Mouse (Mus musculus) hindbrain, embryonic 13.5 days (tissue): ENCODE results near the gene Pknox1. TPM values are rescaled to one million over a fixed set of nuclear protein-coding genes. Genes with fewer than 3 reads are reported as not detected.

Source experiments
- ATAC-seq: fragments of 200-750 bp; cut with Nextera tagmentation; 2 replicates; pipeline ENCODE4 v1.8.0; 2017; ENCODE audit warnings: moderate TSS enrichment; ENCODE audit not compliant: low FRiP score
- H3K27ac ChIP-seq: fragments of 300-500 bp; sonication (generic); 2 replicates; pipeline ENCODE4 v1.5.1; 2015; ENCODE audit warnings: inconsistent platforms, mild to moderate bottlenecking, moderate library complexity
- H3K27me3 ChIP-seq: fragments of 300-500 bp; sonication (generic); 2 replicates; pipeline ENCODE4 v1.6.1; 2015; ENCODE audit warnings: mild to moderate bottlenecking, inconsistent platforms
- H3K36me3 ChIP-seq: fragments of 300-500 bp; sonication (generic); 2 replicates; pipeline ENCODE4 v1.6.1; 2015; ENCODE audit warnings: mild to moderate bottlenecking, inconsistent platforms
- H3K4me1 ChIP-seq: fragments of 300-500 bp; sonication (generic); replicated peaks from 2 replicates; pipeline ENCODE4 v1.6.1; 2015; ENCODE audit warnings: inconsistent platforms
- H3K4me2 ChIP-seq: fragments of 300-500 bp; sonication (generic); 2 replicates; pipeline ENCODE4 v1.6.1; 2015; ENCODE audit warnings: inconsistent platforms, mild to moderate bottlenecking, moderate library complexity
- H3K4me3 ChIP-seq: fragments of 300-500 bp; sonication (generic); 2 replicates; pipeline ENCODE4 v1.5.1; 2015; ENCODE audit warnings: mild to moderate bottlenecking, inconsistent platforms
- H3K9ac ChIP-seq: fragments of 300-500 bp; sonication (generic); 2 replicates; pipeline ENCODE4 v1.6.1; 2015; ENCODE audit warnings: mild to moderate bottlenecking, inconsistent platforms
- H3K9me3 ChIP-seq: fragments of 300-500 bp; sonication (generic); 2 replicates; pipeline ENCODE4 v1.6.1; 2016; ENCODE audit warnings: inconsistent platforms
- WGBS: fragments of 180-500 bp; shearing (Covaris S2); methylation state at CpG from one replicate; pipeline ENCODE4 v1.1.7; 2015; 5-methylcytosine and 5-hydroxymethylcytosine counted together
- polyA plus RNA-seq: library from polyadenylated mRNA; unstranded; fragments of >200 nt; fragmentation: Nextera tagmentation; extraction: Ambion mirVana; gene quantifications from 2 replicates; pipeline ENCODE4 v1.2.1, GENCODE M21; 2015

Pknox1 gene
- polyA plus RNA-seq, 1 experiment from 2014 or later = 42.5 TPM

GRCm38 (mm10) chr17:31609895-31610294 is 45.4 kb downstream of the Pknox1 start:
- WGBS = 95% methylated on average over 3 of the region's 3 CpGs
- no peak overlapping the region for H3K4me3 ChIP-seq

GRCm38 (mm10) chr17:31613086-31613755 is 48.7 kb downstream of the Pknox1 start:
- ATAC-seq = no peak
- WGBS = 86% methylated on average over 4 of the region's 4 CpGs

More at GRCm38 (mm10) chr17:31609895-31610294, 45.4 kb downstream of the Pknox1 start:
- no peak overlapping the region for H3K27ac ChIP-seq
- no peak overlapping the region for H3K4me2 ChIP-seq
- H3K9me3 ChIP-seq = no peaks in the 10 kb centered on the region
- H3K36me3 ChIP-seq = peaks cover 36% of the 10 kb centered on the region
- H3K4me1 ChIP-seq = no peaks in the 10 kb centered on the region
- no peak for ATAC-seq
- H3K9ac ChIP-seq = no peak overlapping the region
- no peaks in the 10 kb centered on the region for H3K27me3 ChIP-seq

GRCm38 (mm10) chr17:31623101-31623500 is 58.6 kb downstream of the Pknox1 start:
- Histone ChIP-seq H3K4me1 (no peaks in the 10 kb centered on the region), H3K27me3 (no peaks in the 10 kb centered on the region), H3K9me3 (peaks cover 5% of the 10 kb centered on the region; the same call in 1 of the 2 replicates), H3K27ac (no peak overlapping the region), H3K36me3 (no peaks in the 10 kb centered on the region), H3K9ac (no peak overlapping the region), H3K4me2 (no peak overlapping the region), H3K4me3 (no peak overlapping the region)
- no peak for ATAC-seq
- WGBS = 95% methylated on average over 4 of the region's 4 CpGs

More at GRCm38 (mm10) chr17:31613086-31613755, 48.7 kb downstream of the Pknox1 start:
- Histone ChIP-seq H3K27me3 (no peaks in the 10 kb centered on the region), H3K9me3 (no peaks in the 10 kb centered on the region), H3K4me3 (no peak overlapping the region), H3K9ac (no peak overlapping the region), H3K4me1 (no peaks in the 10 kb centered on the region), H3K36me3 (peaks cover 11% of the 10 kb centered on the region), H3K4me2 (no peak overlapping the region), H3K27ac (no peak overlapping the region)

- ATAC-seq = no peak
- Histone ChIP-seq H3K4me1 (no peaks in the 10 kb centered on the region), H3K36me3 (no peaks in the 10 kb centered on the region), H3K9me3 (peaks cover 5% of the 10 kb centered on the region; the same call in 1 of the 2 replicates), H3K4me3 (no peak overlapping the region), H3K9ac (no peak overlapping the region), H3K27me3 (no peaks in the 10 kb centered on the region), H3K27ac (no peak overlapping the region), H3K4me2 (no peak overlapping the region)
- 91% methylated on average over 2 of the region's 2 CpGs for WGBS
These were observed 63.4 kb downstream of the Pknox1 start for GRCm38 (mm10) chr17:31627961-31628360.

- H3K4me1 ChIP-seq = peaks cover 3% of the 10 kb centered on the region
- H3K27ac ChIP-seq = no peak overlapping the region
- WGBS = 84% methylated on average over 10 of the region's 10 CpGs
- H3K4me3 ChIP-seq = no peak overlapping the region
- peaks cover 15% of the 10 kb centered on the region for H3K27me3 ChIP-seq
- H3K9ac ChIP-seq = no peak overlapping the region
- no peak for ATAC-seq
- peaks cover 5% of the 10 kb centered on the region; the same call in 1 of the 2 replicates for H3K9me3 ChIP-seq
- no peaks in the 10 kb centered on the region for H3K36me3 ChIP-seq
- no peak overlapping the region for H3K4me2 ChIP-seq
These were observed 66.7 kb downstream of the Pknox1 start for GRCm38 (mm10) chr17:31631081-31631800.

DNA sequence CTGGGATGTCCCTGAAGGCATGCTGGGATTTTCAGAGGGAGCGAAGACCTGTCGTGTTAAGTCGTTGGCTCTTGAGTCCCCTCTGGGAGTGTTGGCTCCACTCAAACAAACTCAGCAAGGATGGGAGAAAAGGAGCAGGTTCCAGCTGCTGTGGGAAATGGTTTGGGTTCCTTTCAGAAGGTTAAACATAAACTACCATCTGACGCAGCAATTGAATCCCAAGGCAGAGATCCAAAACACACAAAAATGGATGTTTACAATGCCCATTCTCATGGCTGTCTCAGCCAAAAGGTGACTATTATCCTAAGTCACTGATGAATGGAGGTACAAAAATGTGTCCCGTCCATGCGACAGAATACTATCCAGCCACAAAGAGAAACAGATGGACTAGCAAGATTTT is 68.5 kb downstream of the Pknox1 start:
- no peaks in the 10 kb centered on the region; the same call in 1 of the 2 replicates for H3K9me3 ChIP-seq
- ATAC-seq = no peak
- 49% methylated on average over 6 of the region's 6 CpGs for WGBS
- no peak overlapping the region for H3K4me3 ChIP-seq
- peaks cover 32% of the 10 kb centered on the region for H3K27me3 ChIP-seq
- H3K36me3 ChIP-seq = no peaks in the 10 kb centered on the region
- no peak overlapping the region for H3K4me2 ChIP-seq
- peaks cover 21% of the 10 kb centered on the region for H3K4me1 ChIP-seq
- no peak overlapping the region for H3K27ac ChIP-seq
- H3K9ac ChIP-seq = no peak overlapping the region

DNA sequence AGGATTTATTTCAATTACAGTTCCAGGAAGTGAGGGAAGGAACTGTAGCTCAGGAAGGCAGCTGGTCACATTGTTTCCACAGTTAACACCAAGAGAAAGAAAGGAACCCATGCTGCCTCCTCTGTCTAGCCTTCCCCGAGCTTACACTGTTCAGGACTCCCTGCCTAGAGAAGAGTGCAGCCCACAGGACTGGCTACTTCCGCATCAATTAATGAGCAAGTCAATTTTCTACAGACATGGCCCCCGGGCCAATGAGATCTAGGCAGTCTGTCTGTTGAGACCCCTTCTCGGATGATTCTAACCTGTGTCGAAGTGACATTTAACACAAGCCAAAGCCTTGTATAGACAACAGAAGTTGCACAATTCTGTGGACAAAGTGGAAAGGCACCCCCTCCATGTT is 70.4 kb downstream of the Pknox1 start:
- Histone ChIP-seq H3K9me3 (no peaks in the 10 kb centered on the region), H3K9ac (no peak overlapping the region), H3K27ac (no peak overlapping the region), H3K4me2 (no peak overlapping the region), H3K27me3 (peaks cover 36% of the 10 kb centered on the region), H3K4me1 (peaks cover 22% of the 10 kb centered on the region), H3K4me3 (no peak overlapping the region), H3K36me3 (no peaks in the 10 kb centered on the region)
- WGBS = 64% methylated on average over 5 of the region's 5 CpGs
- ATAC-seq = no peak

DNA sequence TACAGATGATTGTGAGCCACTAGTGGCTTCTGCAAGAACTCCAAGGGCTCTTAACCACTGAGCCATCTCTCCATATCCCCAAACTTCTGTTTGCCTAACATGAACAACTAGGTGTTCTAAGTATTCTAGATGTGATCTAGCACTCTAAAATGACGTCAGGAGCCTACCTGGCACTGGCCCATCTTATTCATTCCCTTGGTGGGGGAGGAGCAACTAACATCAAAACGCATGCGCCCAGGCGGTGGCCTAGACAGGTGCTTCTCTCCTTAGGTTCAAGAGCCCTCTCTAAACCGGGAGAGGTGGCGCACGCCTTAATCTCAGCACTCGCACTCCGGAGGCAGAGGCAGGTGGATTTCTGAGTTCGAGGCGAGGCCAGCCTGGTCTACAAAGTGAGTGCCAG is 71.2 kb downstream of the Pknox1 start:
- Histone ChIP-seq H3K4me3 (peak overlapping the region; percentile 52; the same call in 1 of the 2 replicates), H3K36me3 (no peaks in the 10 kb centered on the region), H3K4me2 (peak overlapping the region; percentile 80; the same call in 1 of the 2 replicates), H3K27me3 (peaks cover 36% of the 10 kb centered on the region), H3K9ac (no peak overlapping the region), H3K9me3 (no peaks in the 10 kb centered on the region), H3K4me1 (peaks cover 22% of the 10 kb centered on the region), H3K27ac (no peak overlapping the region)
- WGBS = 61% methylated on average over 11 of the region's 11 CpGs
- ATAC-seq = no peak

- Histone ChIP-seq H3K9ac (peak overlapping the region; percentile 68), H3K27ac (no peak overlapping the region), H3K4me2 (peak overlapping the region; percentile 80), H3K36me3 (no peaks in the 10 kb centered on the region), H3K27me3 (peaks cover 36% of the 10 kb centered on the region), H3K4me1 (peaks cover 22% of the 10 kb centered on the region), H3K4me3 (peak overlapping the region; percentile 52), H3K9me3 (no peaks in the 10 kb centered on the region)
- 4% methylated on average over 45 of the region's 45 CpGs for WGBS
- ATAC-seq = peak; percentile 55
These were observed 71.9 kb downstream of the Pknox1 start for GRCm38 (mm10) chr17:31636277-31636941.

- ATAC-seq = peak; percentile 87
- Histone ChIP-seq H3K36me3 (no peaks in the 10 kb centered on the region), H3K4me3 (peak within 1 kb of the TSS; percentile 52), H3K9ac (peak within 1 kb of the TSS; percentile 68), H3K27ac (peak within 1 kb of the TSS; percentile 76), H3K4me2 (peak within 1 kb of the TSS; percentile 80), H3K27me3 (peaks cover 36% of the 10 kb centered on the region), H3K9me3 (no peaks in the 10 kb centered on the region), H3K4me1 (peaks cover 22% of the 10 kb centered on the region)
- WGBS = 2% methylated on average over 61 of the region's 61 CpGs
These were observed 72.6 kb downstream of the Pknox1 start, which contains the start of gene Cbs for GRCm38 (mm10) chr17:31636942-31637811. Gene Cbs (minus strand): TSS chr17:31637238.

DNA sequence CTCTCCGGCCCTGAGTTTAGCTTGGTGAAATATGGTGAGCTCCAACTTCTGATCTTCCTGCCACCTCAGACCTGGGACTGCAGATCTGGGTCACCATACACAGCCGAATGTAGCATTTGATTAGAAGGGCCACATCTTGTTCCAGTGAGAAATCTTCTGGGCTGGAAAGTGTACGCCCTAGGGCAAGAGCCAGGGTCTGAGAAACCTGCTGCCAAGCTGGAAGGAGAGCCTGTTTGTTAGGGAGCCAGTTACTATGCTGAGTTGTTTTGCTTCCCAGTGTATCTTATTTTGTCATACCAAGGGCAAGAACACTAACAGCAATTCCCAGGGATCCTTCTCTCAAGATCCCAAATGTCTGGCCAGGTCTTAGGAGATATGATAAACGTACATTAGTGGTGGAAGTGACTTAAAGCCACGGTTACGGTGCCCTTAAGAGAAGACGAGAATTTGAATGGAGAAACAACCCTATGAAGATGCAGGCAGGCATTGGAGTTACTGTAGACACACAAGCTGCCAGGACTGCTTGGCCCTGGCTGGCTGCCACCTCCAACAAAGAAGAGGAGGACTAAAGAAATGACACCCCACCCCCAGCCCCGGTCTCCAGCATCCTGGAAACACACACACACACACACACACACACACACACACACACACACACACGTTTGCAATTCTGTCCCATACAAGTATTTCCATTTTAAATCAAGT is 73.5 kb downstream of the Pknox1 start:
- peaks cover 36% of the 10 kb centered on the region for H3K27me3 ChIP-seq
- H3K4me1 ChIP-seq = peaks cover 22% of the 10 kb centered on the region
- no peak for ATAC-seq
- 59% methylated on average over 9 of the region's 9 CpGs for WGBS
- no peak overlapping the region; the same call in 1 of the 2 replicates for H3K4me2 ChIP-seq
- no peaks in the 10 kb centered on the region for H3K9me3 ChIP-seq
- H3K9ac ChIP-seq = no peak overlapping the region
- no peak overlapping the region for H3K4me3 ChIP-seq
- no peaks in the 10 kb centered on the region for H3K36me3 ChIP-seq
- peak overlapping the region; percentile 76 for H3K27ac ChIP-seq
